Mouse (Mus musculus): ENCODE results near the gene Ccdc7a. TPM values are rescaled to one million over a fixed set of nuclear protein-coding genes. Genes with fewer than 3 reads are reported as not detected.

Gene Ccdc7a
- 0.32 TPM for polyA plus RNA-seq (2017; shearing (Covaris generic))

GRCm38 (mm10) chr8:129065417-129065816, at the start of gene Ccdc7a:
TSS of gene Ccdc7a (minus strand) at chr8:129065517.

GRCm38 (mm10) chr8:129066834-129067233, 1.5 kb upstream of the Ccdc7a start, which contains the start of gene Ccdc7b:
TSS of gene Ccdc7b (plus strand) at chr8:129067134.

GRCm38 (mm10) chr8:128798594-128798993, 266.7 kb downstream of the Ccdc7a start, which contains the start of gene Gm3952:
TSS of gene Gm3952 (minus strand) at chr8:128798694.

GRCm38 (mm10) chr8:128685507-128686428, 379.5 kb downstream of the Ccdc7a start, which contains the start of gene Itgb1:
TSS of gene Itgb1 (plus strand) at chr8:128685654.

Other genes with a start within 250 kb of the Ccdc7a start
- not detected for gene Ccdc7b, start 1.6 kb upstream of the Ccdc7a start, polyA plus RNA-seq (2017; shearing (Covaris generic))
- not detected for gene Gm10999, start 66.1 kb upstream of the Ccdc7a start, polyA plus RNA-seq (2017; shearing (Covaris generic))
- gene 2610044O15Rik8, start 168.9 kb upstream of the Ccdc7a start, polyA plus RNA-seq (2017; shearing (Covaris generic)): 30.4 TPM

All from CD4-positive, CD25-positive, alpha-beta regulatory T cell, adult 9 weeks (primary cell).